Mouse (Mus musculus): ENCODE measurements around the gene Cables2.

GRCm38 (mm10) chr2:180311147-180311546 lies 37.9 kb upstream of the Cables2 start:
- TF ChIP-seq POLR2A (IDR thresholded peaks at IDR 0.05; ENCODE audit: insufficient read depth, low read depth, low read length) = no peak
- TF ChIP-seq CTCF (IDR thresholded peaks at IDR 0.05) = no peak
